Mouse (Mus musculus) lung, adult 2 months (tissue): Measurements from ENCODE around the gene Otop3.

Source experiments
- CTCF ChIP-seq: fragments of 200-500 bp; IDR thresholded peaks from 2 replicates; pipeline ENCODE4 v1.5.1; 2011; ENCODE audit warnings: mild to moderate bottlenecking, low read length, control low read depth; ENCODE audit not compliant: insufficient read depth
- POLR2A ChIP-seq: fragments of 200-500 bp; IDR thresholded peaks from 2 replicates; pipeline ENCODE4 v1.6.1; 2011; ENCODE audit warnings: low read depth, mild to moderate bottlenecking, control low read depth, low read length, borderline replicate concordance; ENCODE audit errors: extremely low read depth

DNA sequence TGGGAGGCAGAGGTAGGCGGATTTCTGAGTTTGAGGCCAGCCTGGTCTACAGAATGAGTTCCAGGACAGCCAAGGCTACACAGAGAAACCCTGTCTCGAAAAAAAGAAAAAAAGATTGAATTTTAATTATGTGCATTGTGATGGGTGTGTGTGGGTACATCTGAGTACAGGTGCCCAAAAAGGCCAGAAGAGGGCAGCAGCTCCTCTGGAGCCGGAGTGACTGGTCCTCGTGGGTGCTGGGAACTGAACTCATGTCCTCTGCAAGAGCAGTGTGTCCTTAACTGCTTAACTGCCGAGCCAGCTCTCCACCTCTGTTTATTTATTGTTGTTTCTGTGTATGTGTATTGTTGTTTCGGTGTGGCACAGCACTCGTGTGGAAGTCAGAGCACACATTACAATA, 43.3 kb downstream of the Otop3 start:
- TF ChIP-seq CTCF (no peak), POLR2A (no peak)
